Mouse (Mus musculus) testis, adult 2 months (tissue): Measurements from ENCODE around the gene Stk38l.

Experiments
- CTCF ChIP-seq: fragments of 200-500 bp; IDR thresholded peaks from 2 replicates; pipeline ENCODE4 v1.5.1; 2012; ENCODE audit warnings: low read depth, mild to moderate bottlenecking, inconsistent platforms, low read length, moderate library complexity; ENCODE audit not compliant: control insufficient read depth, insufficient read depth, insufficient replicate concordance
- POLR2A ChIP-seq: fragments of 200-500 bp; IDR thresholded peaks from 2 replicates; pipeline ENCODE4 v1.6.1; 2012; ENCODE audit warnings: low read depth, mild to moderate bottlenecking, inconsistent platforms, low read length, moderate library complexity; ENCODE audit not compliant: control insufficient read depth

DNA sequence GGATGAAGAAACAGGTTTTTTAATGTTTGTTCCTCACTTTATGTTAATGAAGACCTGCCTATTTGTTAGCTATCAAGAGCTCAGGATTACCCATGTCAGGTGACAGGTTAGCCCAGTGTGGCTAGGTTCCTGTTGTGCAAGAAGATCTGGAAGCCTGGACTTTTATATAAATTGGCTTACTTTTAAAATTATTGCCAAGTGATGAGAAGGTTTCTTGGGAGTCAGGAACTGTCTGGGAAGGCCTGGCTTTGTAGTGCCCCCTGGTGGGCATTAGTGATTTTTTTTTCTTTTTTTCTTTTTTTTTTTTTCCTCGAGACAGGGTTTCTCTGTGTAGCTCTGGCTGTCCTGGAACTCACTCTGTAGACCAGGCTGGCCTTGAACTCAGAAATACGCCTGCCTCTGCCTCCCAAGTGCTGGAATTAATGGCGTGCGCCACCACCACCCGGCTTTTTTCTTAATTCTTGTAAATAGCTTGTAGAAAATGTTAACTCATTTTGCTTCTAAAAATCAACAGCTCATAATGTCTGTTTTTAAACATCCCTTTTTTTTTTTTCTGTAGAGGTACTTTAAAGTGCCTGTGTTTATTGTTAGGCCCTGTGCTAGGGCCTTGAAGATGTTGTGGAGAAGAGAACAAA lies 37.6 kb downstream of the Stk38l start:
- no peak for TF ChIP-seq CTCF
- no peak for TF ChIP-seq POLR2A
